Mouse (Mus musculus) CD8-positive naive resting alpha-beta T cell, adult 2 months (primary cell): Measurements from ENCODE around the gene Srpk2.
A peak's percentile ranks its signal among the peaks of the same experiment; 100 is the strongest.

Source experiments
- DNase-seq, 2 experiments: peaks; one replicate each; pipeline ENCODE4 v3.0.0; 2022; ENCODE audit warnings: low read depth in 2 of 2, low spot score in 2 of 2

The Srpk2 gene

DNA sequence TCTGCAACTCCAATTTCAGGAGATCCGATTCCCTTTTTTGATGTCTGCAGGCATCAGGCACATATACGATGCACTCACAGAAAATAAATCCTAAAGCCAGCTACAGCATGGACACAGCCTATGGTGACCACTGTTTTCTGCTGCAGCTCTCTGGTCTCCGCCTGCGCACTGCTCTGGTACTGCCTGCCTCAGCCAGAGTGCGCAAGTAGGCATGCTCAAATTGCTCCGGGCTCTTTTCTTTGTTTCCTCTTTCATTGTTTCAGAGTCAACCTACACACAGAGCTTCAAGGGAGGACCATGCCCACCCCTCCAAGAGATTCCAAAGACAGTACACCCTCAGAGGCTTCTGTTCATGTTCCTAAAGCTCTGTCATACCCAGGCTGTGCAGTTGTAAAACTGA, 175.8 kb downstream of the Srpk2 start:
- no peak for DNase-seq

DNA sequence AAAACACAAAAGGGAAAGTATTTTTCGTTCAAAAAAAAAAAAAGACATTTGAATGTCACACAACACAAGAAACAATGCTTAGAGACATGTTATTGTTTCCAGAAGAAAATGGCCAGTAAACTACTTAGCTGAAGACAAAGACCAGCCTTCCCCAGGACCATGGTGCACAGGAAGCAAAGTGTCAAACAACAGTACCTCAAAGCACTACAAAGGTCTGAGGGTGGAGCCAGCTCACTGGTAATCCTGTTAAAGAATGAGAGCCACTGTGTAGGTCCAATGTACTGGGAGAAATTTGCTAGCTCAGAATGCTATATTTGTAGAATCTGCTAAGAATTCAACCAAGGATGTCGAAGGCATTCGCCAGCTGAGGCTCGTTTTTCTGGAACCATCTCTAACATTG, 177.2 kb downstream of the Srpk2 start:
- DNase-seq = no peak

GRCm38 (mm10) chr5:23505578-23505977, 178.8 kb downstream of the Srpk2 start:
- no peak for DNase-seq

- no peak for DNase-seq
Observed at GRCm38 (mm10) chr5:23502317-23502937, 182.0 kb downstream of the Srpk2 start.

DNA sequence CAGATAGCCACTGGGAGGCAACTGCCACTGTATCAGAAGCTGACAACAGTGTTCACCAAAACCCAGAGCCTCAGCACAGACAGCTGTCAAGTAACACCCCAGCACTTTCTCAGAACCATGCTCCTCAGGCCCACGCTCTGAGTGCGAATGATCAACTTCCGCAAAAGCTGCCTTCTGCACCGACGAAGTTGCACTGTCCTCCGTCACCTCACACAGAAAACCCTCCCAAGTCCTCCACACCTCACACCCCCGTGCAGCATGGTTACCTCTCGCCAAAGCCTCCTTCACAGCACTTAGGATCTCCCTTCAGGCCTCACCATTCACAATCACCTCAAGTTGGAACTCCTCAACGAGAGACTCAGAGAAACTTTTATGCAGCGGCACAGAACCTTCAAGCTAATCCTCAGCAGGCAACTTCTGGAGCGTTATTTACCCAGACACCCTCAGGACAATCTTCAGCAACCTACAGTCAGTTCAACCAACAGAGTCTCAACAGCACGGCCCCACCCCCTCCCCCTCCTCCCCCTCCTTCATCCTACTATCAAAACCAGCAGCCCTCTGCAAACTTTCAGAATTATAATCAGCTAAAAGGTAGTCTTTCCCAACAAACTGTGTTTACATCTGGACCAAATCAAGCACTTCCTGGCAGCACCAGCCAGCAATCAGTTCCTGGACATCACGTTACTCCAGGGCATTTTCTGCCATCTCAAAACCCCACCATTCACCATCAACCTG, 182.7 kb downstream of the Srpk2 start:
- no peak for DNase-seq

- DNase-seq = no peak
Observed at GRCm38 (mm10) chr5:23500715-23501114, 183.7 kb downstream of the Srpk2 start.

DNA sequence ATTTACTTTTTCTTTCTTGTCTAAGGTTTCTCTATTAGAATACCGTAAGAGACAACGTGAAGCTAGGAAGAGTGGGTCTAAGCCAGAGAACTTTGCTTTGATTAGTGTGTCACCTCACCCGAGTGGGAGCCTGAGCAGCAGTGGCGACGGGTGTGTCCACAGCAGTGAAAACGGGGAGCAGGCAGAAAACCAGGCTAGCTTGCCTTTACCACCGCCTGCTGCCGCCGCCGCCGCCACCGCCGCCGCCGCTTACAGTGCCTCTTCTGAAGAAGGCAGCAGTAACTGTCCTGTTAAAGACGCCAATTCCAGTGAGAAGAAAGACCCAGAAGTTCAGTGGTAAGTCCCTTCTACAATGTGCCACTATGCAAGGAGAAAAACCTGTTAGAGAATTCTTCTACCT, 185.2 kb downstream of the Srpk2 start:
- no peak for DNase-seq

DNA sequence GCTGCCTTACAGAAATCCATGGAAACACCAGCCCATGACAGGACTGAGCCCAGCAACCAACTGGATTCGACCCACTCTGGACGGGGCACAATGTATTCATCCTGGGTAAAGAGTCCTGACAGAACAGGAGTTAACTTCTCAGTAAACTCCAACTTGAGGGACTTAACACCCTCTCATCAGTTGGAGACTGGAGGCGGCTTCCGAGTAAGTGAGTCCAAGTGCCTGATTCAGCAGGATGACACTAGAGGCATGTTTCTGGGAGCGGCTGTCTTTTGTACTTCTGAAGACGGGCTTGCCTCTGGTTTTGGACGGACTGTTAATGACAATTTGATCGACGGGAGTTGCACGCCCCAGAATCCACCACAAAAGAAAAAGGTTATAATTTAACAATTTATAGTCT, 186.5 kb downstream of the Srpk2 start:
- no peak for DNase-seq

DNA sequence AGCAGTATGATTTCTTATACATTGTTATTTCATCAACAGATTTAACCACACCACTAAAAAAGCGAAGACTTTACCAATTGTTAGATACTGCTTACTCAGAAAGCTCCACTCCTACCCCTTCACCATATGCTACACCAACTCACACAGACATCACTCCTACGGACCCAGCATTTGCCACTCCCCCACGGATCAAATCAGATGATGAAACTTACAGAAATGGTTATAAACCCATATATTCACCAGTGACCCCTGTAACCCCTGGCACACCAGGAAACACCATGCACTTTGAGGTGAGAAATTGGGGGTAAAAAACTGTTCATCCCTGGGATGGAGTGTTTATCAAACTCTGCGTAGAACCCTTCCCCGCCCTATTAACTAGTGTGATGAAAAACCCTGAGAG, 187.5 kb downstream of the Srpk2 start:
- DNase-seq = no peak

GRCm38 (mm10) chr5:23496396-23496795, 188.0 kb downstream of the Srpk2 start:
- no peak for DNase-seq

DNA sequence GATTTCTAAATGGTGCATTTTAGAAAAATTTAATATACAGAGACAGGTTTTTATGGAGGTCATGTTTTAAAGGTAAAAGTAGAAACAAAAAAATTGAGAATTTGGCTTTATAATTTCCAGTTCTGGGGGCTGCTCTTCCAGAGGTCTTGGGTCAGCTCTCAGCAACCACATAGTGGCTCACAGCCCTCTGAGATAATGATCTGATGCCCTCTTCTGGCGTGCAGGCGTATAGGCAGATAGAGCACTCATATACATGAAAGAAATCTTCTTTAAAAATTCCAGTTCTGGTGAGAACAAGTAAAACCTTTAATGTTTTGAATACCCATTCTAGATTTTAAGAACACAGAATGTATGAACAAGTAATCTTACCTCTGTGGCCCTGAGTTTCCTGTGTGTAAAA, 193.6 kb downstream of the Srpk2 start:
- DNase-seq = no peak

DNA sequence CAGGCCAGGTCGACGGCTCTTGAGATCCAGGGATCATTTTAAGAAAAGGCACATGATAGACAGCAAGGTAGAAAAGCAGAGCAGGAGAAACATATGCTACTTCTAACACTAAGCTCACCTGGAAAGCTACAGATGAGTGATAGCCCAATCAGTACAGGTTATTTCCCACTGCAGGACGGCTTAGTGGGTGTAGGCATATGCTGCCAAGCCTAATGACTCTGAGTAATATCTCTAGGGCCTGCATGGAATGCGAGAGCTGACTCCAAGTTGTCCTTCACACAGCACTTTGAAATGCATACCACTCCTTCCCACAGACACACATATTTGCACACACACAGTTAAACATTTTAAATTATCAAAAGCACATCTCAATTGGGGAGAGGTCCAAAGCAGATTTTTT, 195.2 kb downstream of the Srpk2 start:
- DNase-seq = no peak

DNA sequence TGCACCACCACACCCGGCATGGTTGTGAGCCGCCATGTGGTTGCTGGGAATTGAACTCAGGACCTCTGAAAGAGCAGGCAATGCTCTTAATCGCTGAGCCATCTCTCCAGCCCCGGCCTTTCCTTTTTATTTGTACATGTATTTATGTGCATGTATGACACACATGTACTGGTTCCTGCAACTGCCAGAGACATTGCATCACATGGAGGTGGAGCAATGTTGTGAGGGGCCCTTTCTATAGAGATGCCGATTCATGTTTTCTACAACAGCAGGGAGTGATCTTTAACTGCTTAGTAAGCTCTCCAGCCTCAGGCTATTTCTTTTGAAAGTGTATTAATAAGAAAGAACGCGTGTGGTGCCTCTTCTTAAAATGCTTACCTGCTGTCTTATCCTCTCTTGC, 200.6 kb downstream of the Srpk2 start:
- DNase-seq = no peak

DNA sequence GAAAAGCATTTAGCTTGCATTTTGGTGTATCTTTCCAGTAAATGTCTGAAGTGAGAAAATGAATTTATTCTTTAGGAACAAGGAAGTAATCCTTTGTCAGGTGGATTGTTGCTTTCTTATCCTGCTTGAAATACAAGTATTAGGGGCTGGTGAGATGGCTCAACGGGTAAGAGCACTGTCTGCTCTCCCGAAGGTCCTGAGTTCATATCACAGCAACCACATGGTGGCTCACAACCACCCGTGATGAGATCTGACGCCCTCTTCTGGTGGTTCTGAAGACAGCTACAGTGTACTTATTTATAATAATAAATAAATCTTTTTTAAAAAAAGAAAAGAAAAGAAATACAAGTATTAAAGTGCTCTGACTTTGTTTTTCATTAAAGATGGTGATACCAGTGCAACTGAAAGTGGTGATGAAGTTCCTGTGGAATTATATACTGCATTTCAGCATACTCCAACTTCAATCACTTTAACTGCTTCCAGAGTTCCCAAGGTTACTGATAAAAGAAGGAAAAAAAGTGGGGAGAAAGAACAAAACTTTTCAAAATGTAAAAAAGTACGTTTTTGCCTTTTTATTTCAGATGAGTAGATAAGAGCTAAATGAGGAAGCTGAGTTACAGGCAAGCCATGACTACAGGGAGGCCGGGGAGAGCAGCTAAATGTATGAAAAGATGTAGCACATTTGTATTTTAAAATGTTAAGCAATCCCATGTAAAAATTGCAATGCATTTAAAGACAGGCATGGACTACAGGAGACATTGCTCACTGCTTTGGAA, 211.1 kb downstream of the Srpk2 start:
- DNase-seq = peak in 1 of 2 experiments; percentile 6

DNA sequence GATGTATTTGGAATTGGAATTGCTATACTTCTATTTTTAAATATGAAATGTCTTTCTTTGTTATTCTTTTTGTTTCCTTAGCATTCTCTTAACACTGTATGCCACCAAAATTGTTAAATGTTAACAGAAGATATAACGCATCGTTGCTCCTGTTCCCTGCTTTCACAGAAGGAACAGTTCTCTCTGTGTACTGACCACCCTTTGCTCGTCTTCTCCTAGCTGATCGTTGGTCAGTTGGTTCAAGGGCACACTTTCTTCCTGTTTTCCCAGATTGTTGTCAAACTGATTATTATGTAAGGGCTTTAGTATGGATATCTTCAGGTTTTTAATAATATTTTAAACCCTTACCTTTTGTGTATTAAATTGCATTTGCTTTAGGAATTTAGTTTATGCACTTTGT, 217.9 kb downstream of the Srpk2 start:
- DNase-seq = no peak

DNA sequence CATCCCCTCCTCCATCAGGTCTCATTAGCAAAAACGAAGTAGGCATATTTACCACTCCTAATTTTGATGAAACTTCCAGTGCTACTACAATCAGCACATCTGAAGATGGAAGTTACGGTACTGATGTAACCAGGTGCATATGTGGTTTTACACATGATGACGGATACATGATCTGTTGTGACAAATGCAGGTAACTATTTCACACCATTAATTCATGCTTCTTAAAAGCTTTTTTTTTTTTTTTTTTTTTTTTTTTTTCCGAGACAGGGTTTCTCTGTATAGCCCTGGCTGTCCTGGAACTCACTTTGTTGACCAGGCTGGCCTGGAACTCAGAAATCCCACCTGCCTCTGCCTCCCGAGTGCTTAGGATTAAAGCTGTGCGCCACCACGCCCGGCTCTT, 219.7 kb downstream of the Srpk2 start:
- DNase-seq = no peak

DNA sequence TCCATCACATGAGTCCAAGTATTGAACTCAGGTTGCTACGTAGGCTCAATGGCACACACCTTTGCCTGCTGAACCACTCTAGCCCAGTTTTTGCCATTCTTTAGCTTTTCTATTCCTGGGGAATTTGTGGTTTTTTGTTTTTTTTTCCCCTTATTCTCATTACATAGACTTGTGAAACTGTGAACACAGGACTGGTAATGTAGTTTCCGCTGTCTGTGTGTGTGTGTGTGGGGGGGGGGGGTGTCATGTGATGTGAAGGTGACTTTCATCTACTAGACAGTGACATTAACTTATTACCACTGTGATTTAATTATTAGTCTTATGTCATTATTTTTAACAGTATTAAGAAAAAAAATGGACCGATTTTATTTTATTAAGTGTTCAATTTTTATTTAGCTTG, 220.2 kb downstream of the Srpk2 start:
- no peak for DNase-seq

DNA sequence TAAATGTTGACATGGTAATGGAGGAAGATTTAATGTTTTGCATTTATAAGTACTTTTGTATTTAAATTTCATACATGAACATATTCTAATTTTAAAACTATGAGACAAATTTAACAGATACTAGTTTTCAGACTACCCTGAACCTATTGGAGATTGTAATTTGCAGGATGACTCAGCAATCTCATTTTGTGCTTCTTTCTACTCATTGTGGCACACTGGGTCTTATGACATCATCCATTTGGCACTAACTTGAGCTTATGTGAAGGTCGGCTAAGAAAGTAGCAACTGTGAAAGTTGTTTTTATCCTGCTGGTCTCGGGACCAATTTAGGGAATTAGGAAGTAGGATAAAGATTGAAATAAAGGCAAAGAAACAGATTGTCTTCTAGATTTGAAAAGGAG, 222.7 kb downstream of the Srpk2 start:
- DNase-seq = no peak

- peak in 1 of 2 experiments; percentile 12 for DNase-seq
Observed at GRCm38 (mm10) chr5:23453561-23453960, 230.9 kb downstream of the Srpk2 start.
